Mouse (Mus musculus) CH12.LX (cell line): ENCODE results near the gene Kank4.
"Not testable (repeated sequence)": the region's sequence is repeated elsewhere in the genome, so short reads cannot be mapped to it uniquely, and the experiment has no call there.

Source experiments
- CHD1 ChIP-seq: IDR thresholded peaks from 2 replicates; pipeline ENCODE4 v1.6.1; 2012; ENCODE audit warnings: low read depth, low read length, improper control_type of control experiment, inconsistent platforms
- KAT2A ChIP-seq: IDR thresholded peaks from 2 replicates; pipeline ENCODE4 v1.6.1; 2012; ENCODE audit warnings: low read length, improper control_type of control experiment, inconsistent platforms; ENCODE audit not compliant: insufficient replicate concordance
- MAX ChIP-seq: IDR thresholded peaks from 2 replicates; pipeline ENCODE4 v1.6.1; 2011; ENCODE audit warnings: low read length, improper control_type of control experiment
- MEF2A ChIP-seq: IDR thresholded peaks from 2 replicates; pipeline ENCODE4 v1.6.1; 2014; ENCODE audit warnings: low read depth, mild to moderate bottlenecking, inconsistent platforms, low read length, improper control_type of control experiment, borderline replicate concordance
- PAX5 ChIP-seq: IDR thresholded peaks from 2 replicates; pipeline ENCODE4 v1.6.1; 2012; ENCODE audit warnings: low read length, inconsistent platforms, mixed read lengths
- POLR2A ChIP-seq: IDR thresholded peaks from 2 replicates; pipeline ENCODE4 v1.6.1; 2011; ENCODE audit warnings: low read depth, mild to moderate bottlenecking, improper control_type of control experiment, low read length
- TBP ChIP-seq: conservative IDR thresholded peaks from 2 replicates; pipeline ENCODE4 v1.6.1; 2011; ENCODE audit warnings: low read depth, low read length, improper control_type of control experiment
- UBTF ChIP-seq: IDR thresholded peaks from 2 replicates; pipeline ENCODE4 v1.6.1; 2012; ENCODE audit warnings: low read depth, mild to moderate bottlenecking, inconsistent platforms, low read length, improper control_type of control experiment, moderate library complexity

GRCm38 (mm10) chr4:98823740-98824139 lies 6.4 kb upstream of the Kank4 start, which contains the start of gene I0C0044D17Rik:
- not testable (repeated sequence) for TF ChIP-seq UBTF, POLR2A, CHD1, KAT2A, PAX5, MAX, TBP, MEF2A
